Mouse (Mus musculus): ENCODE data around the gene Trmt10a. TPM values are rescaled to one million over a fixed set of nuclear protein-coding genes. Genes with fewer than 3 reads are reported as not detected.
"Not testable (repeated sequence)": the region's sequence is repeated elsewhere in the genome, so short reads cannot be mapped to it uniquely, and the experiment has no call there.

The Trmt10a gene
- total RNA-seq, 2 experiments from 2014 or later: 0.94 to 2.4 TPM

- DNase-seq (ENCODE audit: low spot score): no peak
These were observed 9.3 kb upstream of the Trmt10a start for GRCm38 (mm10) chr3:138133916-138134315.

DNA sequence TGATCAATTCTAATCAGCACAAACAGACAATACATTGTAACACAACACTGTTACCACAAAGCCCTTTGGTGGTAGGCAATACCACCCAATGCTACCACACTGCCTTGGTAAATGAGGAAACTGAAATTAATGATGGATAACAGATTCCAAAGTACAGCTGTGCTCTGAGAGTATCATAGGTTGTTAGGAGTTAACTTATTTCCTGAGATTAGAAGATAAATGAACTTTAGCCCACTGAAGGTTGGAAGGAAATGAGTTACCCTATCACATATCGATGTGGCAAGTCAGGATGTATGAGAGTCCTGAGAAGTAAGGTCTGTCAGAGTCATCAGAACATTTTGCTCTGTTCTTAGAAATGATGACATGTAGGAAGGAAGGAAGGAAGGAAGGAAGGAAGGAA, 8.7 kb upstream of the Trmt10a start:
- DNase-seq (ENCODE audit: low spot score): no peak

DNA sequence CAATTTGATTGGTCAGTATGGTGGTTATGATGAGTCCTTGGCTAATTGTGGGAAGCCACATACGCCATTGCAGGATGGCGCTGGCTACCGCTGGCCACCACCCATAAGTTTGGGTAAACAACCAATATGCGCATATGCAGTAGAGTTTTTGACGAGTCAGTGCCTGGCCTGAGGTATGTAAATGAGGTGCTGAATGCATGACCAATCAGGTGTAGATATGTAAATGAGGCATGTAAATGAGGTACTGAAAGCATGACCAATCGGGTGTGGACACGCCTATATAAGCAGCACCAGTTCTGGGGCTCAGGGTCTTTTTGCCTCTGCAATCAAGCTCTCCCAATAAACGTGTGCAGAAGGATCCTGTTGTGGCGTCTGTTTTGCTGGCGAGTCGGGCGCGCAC, 5.1 kb upstream of the Trmt10a start:
- DNase-seq (ENCODE audit: low spot score): not testable (repeated sequence)

DNA sequence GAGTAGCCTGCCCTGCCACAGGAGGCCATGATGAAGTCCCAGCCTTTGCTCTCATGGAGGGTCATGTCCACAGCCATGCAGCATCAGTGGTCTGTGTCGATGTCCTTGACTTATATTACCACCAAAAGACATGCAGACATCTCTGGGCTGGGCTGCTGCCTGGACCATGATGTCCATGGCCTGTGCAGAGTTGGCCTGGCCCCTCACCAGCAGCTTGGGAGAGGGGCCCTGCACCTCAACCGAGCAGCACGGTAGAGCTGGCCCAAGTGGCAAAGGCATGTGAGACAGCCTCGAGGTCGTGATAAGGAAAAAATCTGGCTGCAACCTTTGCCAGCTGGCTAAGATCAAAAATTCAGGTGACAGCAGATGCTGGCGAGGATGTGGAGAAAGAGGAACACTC, 3.6 kb upstream of the Trmt10a start:
- no peak for DNase-seq (ENCODE audit: low spot score)

DNA sequence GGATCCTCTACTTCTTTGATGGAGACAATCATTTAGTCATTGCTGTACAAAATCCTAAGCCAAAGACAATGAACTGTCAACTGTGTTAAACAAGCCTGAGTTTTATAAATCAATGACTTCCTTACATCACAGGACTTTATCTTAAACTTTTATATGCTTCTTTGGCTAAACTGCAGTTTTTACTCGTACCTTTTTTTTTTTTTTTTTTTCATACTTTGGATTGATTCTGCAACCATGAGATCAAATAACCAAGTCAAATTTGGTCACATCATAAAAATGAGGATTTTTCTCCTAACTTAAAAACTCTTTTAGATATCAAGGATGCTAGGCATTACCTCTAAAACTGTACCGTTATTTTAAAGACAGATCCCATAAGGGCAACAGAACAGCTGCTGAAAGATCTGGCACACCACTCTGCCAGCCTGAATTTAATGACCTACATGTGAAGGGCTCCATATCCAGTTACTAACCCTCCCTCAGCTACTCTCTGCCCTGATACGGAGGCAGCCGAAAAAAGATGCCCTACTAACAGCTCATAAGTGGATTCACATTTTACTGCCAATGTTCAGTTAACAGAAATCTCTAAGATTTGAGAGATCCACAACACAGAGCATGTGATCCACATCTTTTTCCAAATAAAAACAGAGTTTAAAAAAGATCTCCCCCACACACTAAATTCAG, 1.1 kb upstream of the Trmt10a start:
- DNase-seq (ENCODE audit: low spot score): peak; percentile 77

GRCm38 (mm10) chr3:138142733-138143314, 424 bp upstream of the Trmt10a start:
- no peak for DNase-seq (ENCODE audit: low spot score)

GRCm38 (mm10) chr3:138144060-138144641, 903 bp downstream of the Trmt10a start:
- no peak for DNase-seq (ENCODE audit: low spot score)

DNA sequence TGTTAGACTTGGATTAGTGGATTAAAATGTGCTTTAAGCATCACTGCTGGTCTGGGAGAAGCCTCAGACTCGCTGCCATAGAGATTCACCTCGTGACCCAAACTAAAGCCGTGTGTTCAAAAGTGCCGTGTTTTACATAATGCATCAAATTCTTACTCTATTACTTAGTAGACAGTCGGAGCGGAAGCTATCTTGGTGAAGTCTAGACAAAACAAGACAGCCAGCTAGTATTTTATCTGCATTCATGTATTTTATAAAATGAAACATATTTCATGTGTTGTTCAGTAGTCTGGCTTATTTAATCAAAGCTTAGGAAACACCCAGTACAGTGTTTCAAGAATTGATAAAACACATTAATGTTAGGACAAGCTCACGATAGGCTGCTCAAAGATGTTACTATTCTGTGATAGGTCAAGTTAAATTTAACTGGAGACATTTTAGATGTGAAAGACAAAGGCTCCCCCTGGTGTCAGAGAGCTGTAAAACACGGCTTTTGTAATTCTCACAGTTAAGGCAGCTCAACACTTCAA, 1.5 kb downstream of the Trmt10a start, which contains the start of gene Mttp:
Mttp (minus strand) TSS at position 327 of the 530 bp plus-strand sequence.
- DNase-seq (ENCODE audit: low spot score): peak; percentile 88

DNA sequence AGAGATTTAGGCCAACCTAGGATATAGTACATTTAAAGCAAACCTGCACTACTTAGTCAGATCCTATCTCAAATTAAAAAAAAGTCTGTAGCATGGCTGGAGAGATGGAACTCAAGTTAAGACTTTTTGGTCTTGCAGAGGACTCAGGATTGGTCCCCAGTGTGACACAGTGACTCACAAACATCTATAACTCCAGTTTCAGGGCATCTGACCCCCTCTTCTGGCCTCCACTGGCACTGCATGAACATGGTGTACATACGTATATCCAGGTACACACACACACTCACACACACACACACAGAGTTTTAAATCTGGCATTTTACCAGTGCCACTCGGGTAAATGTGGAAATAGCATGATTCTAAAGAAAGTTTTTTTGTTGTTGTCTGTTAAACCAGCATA, 5.6 kb downstream of the Trmt10a start:
- no peak for DNase-seq (ENCODE audit: low spot score)

- DNase-seq (ENCODE audit: low spot score): no peak
These were observed 11.8 kb downstream of the Trmt10a start for GRCm38 (mm10) chr3:138155062-138155461.

DNA sequence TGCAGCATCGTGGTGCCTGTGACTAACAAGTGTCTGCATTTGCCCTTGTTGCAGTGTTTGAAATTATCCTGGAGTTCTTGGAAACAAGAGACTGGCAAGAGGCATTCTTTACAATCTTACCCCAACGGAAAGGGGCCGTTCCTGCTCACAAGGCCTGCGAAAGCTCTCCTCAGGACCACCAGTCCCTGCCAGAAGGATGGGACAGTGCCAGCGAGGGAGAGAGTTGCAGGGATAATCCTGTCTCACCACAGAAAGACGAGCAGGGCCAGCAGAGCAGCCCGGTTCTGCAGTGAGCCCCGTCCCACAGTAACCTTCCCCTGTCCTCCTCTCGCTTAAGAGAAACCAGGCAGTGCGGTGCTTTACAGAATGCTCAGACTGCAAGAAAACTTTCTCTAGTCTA, 13.4 kb downstream of the Trmt10a start:
- peak; percentile 20 for DNase-seq (ENCODE audit: low spot score)

GRCm38 (mm10) chr3:138161623-138162022, 18.4 kb downstream of the Trmt10a start:
- DNase-seq (ENCODE audit: low spot score): peak; percentile 9

DNA sequence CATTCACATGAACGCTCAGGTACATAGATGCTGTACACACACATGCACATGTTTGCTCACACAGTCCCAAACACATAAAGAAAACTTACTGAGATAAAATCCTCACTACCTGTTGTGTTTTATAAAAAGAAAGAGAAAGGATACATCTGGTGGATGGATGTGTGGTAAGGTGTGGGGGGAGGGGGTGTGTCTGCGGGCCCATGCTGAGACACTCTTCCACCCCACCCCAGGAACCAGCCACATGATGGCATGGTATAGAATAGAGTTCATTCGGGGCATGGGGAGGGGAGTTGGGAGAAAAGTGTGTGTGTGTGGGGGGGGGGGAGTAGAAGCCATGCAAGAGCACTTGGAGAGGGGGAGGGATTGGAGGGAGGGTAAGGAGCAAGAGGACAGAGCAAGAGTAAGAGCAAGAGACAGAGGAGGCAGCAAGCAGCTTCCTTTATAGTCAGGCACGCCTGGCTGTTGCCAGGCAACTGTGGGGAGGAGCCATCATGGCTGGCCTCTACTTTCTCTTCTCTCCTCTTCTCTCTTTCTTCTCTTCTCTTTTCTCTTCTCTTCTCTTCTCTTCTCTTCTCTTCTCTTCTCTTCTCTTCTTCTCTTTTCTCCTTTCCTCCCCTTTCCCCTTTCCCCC, 19.4 kb downstream of the Trmt10a start:
- no peak for DNase-seq (ENCODE audit: low spot score)

- DNase-seq (ENCODE audit: low spot score): no peak
These were observed 30.0 kb downstream of the Trmt10a start for GRCm38 (mm10) chr3:138173291-138173690.

DNA sequence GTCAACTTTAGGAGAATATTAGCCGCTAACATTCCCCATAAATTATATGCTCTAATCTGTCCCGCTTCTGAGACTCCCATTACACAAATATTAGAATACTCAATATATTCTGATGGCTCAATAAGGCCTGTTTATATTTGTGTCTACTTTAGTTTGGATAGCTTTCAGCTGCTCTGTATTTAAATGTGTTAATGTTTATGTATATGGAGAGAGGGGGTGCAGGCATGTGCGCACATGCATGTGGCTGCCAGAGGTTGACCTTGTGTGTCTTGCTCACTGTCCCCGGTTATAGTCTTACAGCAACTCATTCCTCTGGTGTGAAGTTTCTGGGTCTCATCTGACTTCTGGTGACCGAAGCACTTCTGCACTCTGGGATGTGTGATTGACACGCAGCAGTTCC, 32.3 kb downstream of the Trmt10a start:
- no peak for DNase-seq (ENCODE audit: low spot score)

DNA sequence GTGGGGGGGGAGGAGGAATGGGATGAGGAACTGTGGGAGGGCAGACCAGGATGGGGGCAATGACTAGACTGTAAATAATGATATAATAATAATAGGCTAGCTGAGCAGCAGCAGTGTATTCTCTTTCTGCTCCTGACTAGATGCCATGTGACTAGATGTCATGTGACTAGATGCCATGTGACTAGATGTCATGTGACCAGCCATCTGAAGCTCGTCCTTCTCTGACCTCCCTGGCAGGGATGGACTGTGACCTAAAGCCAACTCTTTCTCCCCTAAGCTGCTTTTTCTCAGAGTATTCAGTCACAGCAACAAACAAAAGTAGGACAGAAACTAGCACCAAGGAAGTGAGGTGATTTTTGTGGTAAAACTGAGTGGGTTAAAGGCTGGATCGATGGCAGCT, 38.8 kb downstream of the Trmt10a start:
- DNase-seq (ENCODE audit: low spot score): no peak

- no peak for DNase-seq (ENCODE audit: low spot score)
These were observed 40.1 kb downstream of the Trmt10a start for GRCm38 (mm10) chr3:138183371-138183770.

DNA sequence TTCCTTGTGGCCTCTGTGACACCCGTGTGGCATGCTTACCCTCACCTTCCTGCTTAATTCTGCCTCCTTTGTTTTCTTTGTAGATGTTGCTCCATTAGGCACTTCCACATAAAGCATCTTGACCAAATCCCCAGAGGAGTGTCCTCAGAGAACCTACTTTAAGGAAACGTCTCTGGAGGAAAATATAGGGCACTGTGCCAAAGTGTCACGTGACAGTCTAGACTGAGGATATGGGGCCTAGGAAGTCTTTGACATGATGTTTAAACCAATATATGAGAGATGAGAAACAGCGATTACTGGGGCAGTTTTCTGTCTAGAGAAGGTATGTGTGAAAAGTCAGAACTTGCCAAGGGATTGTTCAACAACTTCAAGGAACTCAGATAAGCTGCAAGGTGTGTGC, 42.0 kb downstream of the Trmt10a start:
- DNase-seq (ENCODE audit: low spot score): no peak

GRCm38 (mm10) chr3:138185995-138186930, 43.0 kb downstream of the Trmt10a start:
- no peak for DNase-seq (ENCODE audit: low spot score)

- DNase-seq (ENCODE audit: low spot score): no peak
These were observed 49.0 kb downstream of the Trmt10a start for GRCm38 (mm10) chr3:138192260-138192659.

GRCm38 (mm10) chr3:138193683-138194302, 50.5 kb downstream of the Trmt10a start, which contains the start of gene 4930579F01Rik:
Gene 4930579F01Rik (minus strand): TSS chr3:138193825.
- DNase-seq (ENCODE audit: low spot score): no peak
